Mouse (Mus musculus) embryonic fibroblast, embryonic 13.5 days (primary cell): ENCODE measurements around the gene Vdac2.

ENCODE experiments used
- CTCF ChIP-seq: IDR thresholded peaks from 2 replicates; pipeline ENCODE4 v1.5.1; 2011; ENCODE audit warnings: mild to moderate bottlenecking, control low read depth, low read length, moderate library complexity, borderline replicate concordance; ENCODE audit not compliant: insufficient read depth
- POLR2A ChIP-seq: IDR thresholded peaks from 2 replicates; pipeline ENCODE4 v1.6.1; 2011; ENCODE audit warnings: low read depth, mild to moderate bottlenecking, control low read depth, low read length, moderate library complexity

GRCm38 (mm10) chr14:21811744-21812393 is 13.2 kb upstream of the Vdac2 start:
- TF ChIP-seq POLR2A: no peak
- TF ChIP-seq CTCF: no peak
